Comparison of ENCODE assay signal across 14 mouse cellular contexts in genomic region chr12:105363648-105364047, GRCm38 (mm10). TPM values are rescaled to one million over a fixed set of nuclear protein-coding genes. Genes with fewer than 3 reads are reported as not detected.
"Had no signal": no experiment of that assay in that cellular context is flagged by ENCODE, and none has a peak within 500 bp of the region (broad histone marks: within the 10 kb centered on the region; RNA-seq: fewer than 3 reads in every experiment).

No protein-coding gene starts in this region.

- H3K4me2 ChIP-seq: limb, embryonic 12.5 days; liver, embryonic 13.5 days; midbrain, embryonic 11.5 days; midbrain, embryonic 15.5 days; neural tube, embryonic 12.5 days had no signal

- H3K36me3 ChIP-seq: limb, embryonic 12.5 days; liver, embryonic 13.5 days; midbrain, embryonic 15.5 days; neural tube, embryonic 12.5 days had no signal

- H3K27ac ChIP-seq: layer of hippocampus, adult 2 months; limb, embryonic 12.5 days; liver, embryonic 13.5 days; macrophage; midbrain, embryonic 15.5 days; neural tube, embryonic 12.5 days had no signal

- H3K9ac ChIP-seq: limb, embryonic 12.5 days; liver, embryonic 13.5 days; liver, postnatal 0 days; midbrain, embryonic 15.5 days; neural tube, embryonic 12.5 days had no signal

- ATAC-seq: liver, postnatal 0 days; midbrain, embryonic 15.5 days had no signal

- H3K27me3 ChIP-seq: liver, embryonic 13.5 days; megakaryocyte, embryonic 14.5 days; midbrain, embryonic 15.5 days; neural tube, embryonic 12.5 days had no signal

- H3K4me3 ChIP-seq: layer of hippocampus, adult 2 months; limb, embryonic 12.5 days; liver, embryonic 13.5 days; megakaryocyte, embryonic 14.5 days; midbrain, embryonic 15.5 days; neural tube, embryonic 12.5 days had no signal

- H3K9me3 ChIP-seq: limb, embryonic 12.5 days; liver, embryonic 13.5 days; midbrain, embryonic 15.5 days; neural tube, embryonic 12.5 days had no signal

- H3K4me1 ChIP-seq: liver, embryonic 13.5 days; megakaryocyte, embryonic 14.5 days; neural tube, embryonic 12.5 days had no signal

- DNase-seq: kidney, adult 2 months; kidney, postnatal 36 days; liver; liver, embryonic 13.5 days; liver, postnatal 0 days; thymus, postnatal 36 days had no signal

RNA-seq across cellular contexts. Expression of gene Tunar, which starts 30.0 kb away (rescaled TPM):
- polyA plus RNA-seq: kidney, adult 2 months; liver, postnatal 0 days; macrophage; thymus, postnatal 0 days had no signal
